Mouse (Mus musculus) myocyte (in vitro differentiated cells): ENCODE data around the gene Hcfc2. TPM values are rescaled to one million over a fixed set of nuclear protein-coding genes. Genes with fewer than 3 reads are reported as not detected.

ENCODE experiments used
- H3K27me3 ChIP-seq: one replicate; pipeline ENCODE4 v1.6.1; 2011; ENCODE audit not compliant: control insufficient read depth, insufficient read depth, insufficient read length
- H3K36me3 ChIP-seq: one replicate; pipeline ENCODE4 v1.6.1; 2011; ENCODE audit not compliant: control insufficient read depth, insufficient read depth
- H3K4me2 ChIP-seq: one replicate; pipeline ENCODE4 v1.6.1; 2011; ENCODE audit warnings: low read depth, control low read depth
- H3K4me3 ChIP-seq: one replicate; pipeline ENCODE4 v1.5.1; 2011; ENCODE audit warnings: mild to moderate bottlenecking, control low read depth, moderate library complexity
- H3K79me2 ChIP-seq: one replicate; pipeline ENCODE4 v1.6.1; 2011; ENCODE audit not compliant: control insufficient read depth, insufficient read depth
- H3ac ChIP-seq: one replicate; pipeline ENCODE4 v1.6.1; 2011; ENCODE audit not compliant: control insufficient read depth, insufficient read length
- CEBPB ChIP-seq: IDR thresholded peaks from 2 replicates; pipeline ENCODE4 v1.6.1; 2011; ENCODE audit warnings: mild to moderate bottlenecking, moderate library complexity; ENCODE audit not compliant: poor library complexity, insufficient read depth, severe bottlenecking
- E2F4 ChIP-seq: IDR thresholded peaks from one replicate; pipeline ENCODE4 v1.6.1; 2011; ENCODE audit warnings: mild to moderate bottlenecking, control low read depth, moderate library complexity; ENCODE audit not compliant: insufficient read depth
- MAX ChIP-seq: IDR thresholded peaks from one replicate; pipeline ENCODE4 v1.6.1; 2011; ENCODE audit warnings: low read depth, mild to moderate bottlenecking, control low read depth
- MYOD1 ChIP-seq, 3 experiments: IDR thresholded peaks; one replicate each; pipeline ENCODE4 v1.6.1; 2011; ENCODE audit warnings: control low read depth in 2 of 3, low read depth in 2 of 3, mild to moderate bottlenecking in 2 of 3, moderate library complexity in 1 of 3; ENCODE audit not compliant: insufficient read length in 2 of 3, control insufficient read depth in 1 of 3
- MYOG ChIP-seq, 3 experiments: IDR thresholded peaks; one replicate each; pipeline ENCODE4 v1.6.1; 2011; ENCODE audit warnings: control low read depth in 2 of 3, low read depth in 2 of 3, mild to moderate bottlenecking in 2 of 3; ENCODE audit not compliant: insufficient read length in 2 of 3, control insufficient read depth in 1 of 3, insufficient read depth in 1 of 3
- POLR2A ChIP-seq: IDR thresholded peaks from one replicate; pipeline ENCODE4 v1.6.1; 2011; ENCODE audit warnings: low read depth, mild to moderate bottlenecking, control low read depth, moderate library complexity; ENCODE audit not compliant: insufficient read length
- POLR2AphosphoS2 ChIP-seq: IDR thresholded peaks from one replicate; pipeline ENCODE4 v1.6.1; 2011; ENCODE audit warnings: low read depth, control low read depth; ENCODE audit not compliant: insufficient read length
- REST ChIP-seq: IDR thresholded peaks from one replicate; pipeline ENCODE4 v1.6.1; 2011; ENCODE audit warnings: mild to moderate bottlenecking, control low read depth, moderate library complexity; ENCODE audit not compliant: insufficient read depth, insufficient read length
- SRF ChIP-seq: IDR thresholded peaks from one replicate; pipeline ENCODE4 v1.6.1; 2011; ENCODE audit warnings: low read depth; ENCODE audit not compliant: control insufficient read depth, insufficient read length
- TCF12 ChIP-seq: IDR thresholded peaks from one replicate; pipeline ENCODE4 v1.6.1; 2011; ENCODE audit warnings: mild to moderate bottlenecking, control low read depth; ENCODE audit not compliant: poor library complexity, insufficient read depth, severe bottlenecking
- TCF3 ChIP-seq: IDR thresholded peaks from one replicate; pipeline ENCODE4 v1.6.1; 2011; ENCODE audit warnings: low read depth, control low read depth; ENCODE audit not compliant: insufficient read length
- USF1 ChIP-seq: IDR thresholded peaks from one replicate; pipeline ENCODE4 v1.6.1; 2011; ENCODE audit warnings: low read depth, mild to moderate bottlenecking, control low read depth, moderate library complexity
- polyA plus RNA-seq: library from polyadenylated mRNA; unstranded; fragments of >200 nt; fragmentation: generic; extraction: Trizol; gene quantifications from one replicate; pipeline ENCODE4 v1.2.1, GENCODE M21; 2012; ENCODE audit warnings: missing spikeins

Gene Hcfc2
- polyA plus RNA-seq, 1 experiment = 13.0 TPM

- TF ChIP-seq SRF = no peak
- no peak for TF ChIP-seq E2F4
- TF ChIP-seq CEBPB = no peak
- TF ChIP-seq MAX = no peak
- no peak for TF ChIP-seq MYOD1 (IDR thresholded peaks at IDR 0.05; ENCODE audit: control insufficient read depth in 1 of 3, insufficient read length in 2 of 3, low read depth in 2 of 3)
- no peak for TF ChIP-seq POLR2A
- no peak for TF ChIP-seq POLR2AphosphoS2
- peak in 1 of 3 experiments; percentile 28 for TF ChIP-seq MYOG (IDR thresholded peaks at IDR 0.05; ENCODE audit: control insufficient read depth in 1 of 3, insufficient read depth in 1 of 3, insufficient read length in 2 of 3, low read depth in 2 of 3)
- no peaks in the 10 kb centered on the region for H3K27me3 ChIP-seq
- H3K4me3 ChIP-seq = peak overlapping the region; percentile 5
- H3ac ChIP-seq = no peak overlapping the region
- H3K4me2 ChIP-seq = peak overlapping the region; percentile 7
- peaks cover 44% of the 10 kb centered on the region for H3K79me2 ChIP-seq
- peaks cover 26% of the 10 kb centered on the region for H3K36me3 ChIP-seq
These were observed 65.3 kb downstream of the Hcfc2 start for GRCm38 (mm10) chr10:82761037-82761811.

- TF ChIP-seq MYOD1 (IDR thresholded peaks at IDR 0.05; ENCODE audit: control insufficient read depth in 1 of 3, insufficient read length in 2 of 3, low read depth in 2 of 3) = no peak
- no peak for TF ChIP-seq TCF3
- no peak for TF ChIP-seq POLR2AphosphoS2
- H3K36me3 ChIP-seq = peaks cover 14% of the 10 kb centered on the region
- H3K4me3 ChIP-seq = peak overlapping the region; percentile 38
- H3K79me2 ChIP-seq = peaks cover 44% of the 10 kb centered on the region
- peak overlapping the region; percentile 75 for H3K4me2 ChIP-seq
- no peaks in the 10 kb centered on the region for H3K27me3 ChIP-seq
- peak overlapping the region; percentile 97 for H3ac ChIP-seq
These were observed 67.1 kb downstream of the Hcfc2 start for GRCm38 (mm10) chr10:82762756-82763681.

- Histone ChIP-seq H3K4me2 (peak within 1 kb of the TSS; percentile 99), H3ac (peak within 1 kb of the TSS; percentile 97), H3K27me3 (no peaks in the 10 kb centered on the region), H3K4me3 (peak within 1 kb of the TSS; percentile 38), H3K79me2 (peaks cover 41% of the 10 kb centered on the region), H3K36me3 (peaks cover 4% of the 10 kb centered on the region)
- TF ChIP-seq SRF = peak; percentile 61
- TF ChIP-seq TCF12 = no peak
- TF ChIP-seq MYOG (IDR thresholded peaks at IDR 0.05; ENCODE audit: control insufficient read depth in 1 of 3, insufficient read depth in 1 of 3, insufficient read length in 2 of 3, low read depth in 2 of 3) = no peak
- peak; percentile 65 for TF ChIP-seq POLR2AphosphoS2
- TF ChIP-seq REST = no peak
- TF ChIP-seq USF1 = no peak
- no peak for TF ChIP-seq TCF3
- TF ChIP-seq MAX = no peak
- TF ChIP-seq E2F4 = peak; percentile 49
- no peak for TF ChIP-seq CEBPB
- no peak for TF ChIP-seq MYOD1 (IDR thresholded peaks at IDR 0.05; ENCODE audit: control insufficient read depth in 1 of 3, insufficient read length in 2 of 3, low read depth in 2 of 3)
- peak; percentile 82 for TF ChIP-seq POLR2A
These were observed 68.1 kb downstream of the Hcfc2 start, which contains the start of gene Nfyb for GRCm38 (mm10) chr10:82763840-82764631. Gene Nfyb (minus strand): TSS chr10:82764144.

GRCm38 (mm10) chr10:82768901-82769300 is 72.9 kb downstream of the Hcfc2 start:
- no peak overlapping the region for H3K4me3 ChIP-seq

More at GRCm38 (mm10) chr10:82768901-82769300, 72.9 kb downstream of the Hcfc2 start:
- TF ChIP-seq E2F4 (no peak), MYOG (IDR thresholded peaks at IDR 0.05; ENCODE audit: control insufficient read depth in 1 of 3, insufficient read depth in 1 of 3, insufficient read length in 2 of 3, low read depth in 2 of 3) (no peak), POLR2AphosphoS2 (no peak), TCF12 (no peak), TCF3 (no peak), MAX (no peak), SRF (no peak), USF1 (no peak), REST (no peak), POLR2A (no peak), CEBPB (no peak), MYOD1 (IDR thresholded peaks at IDR 0.05; ENCODE audit: control insufficient read depth in 1 of 3, insufficient read length in 2 of 3, low read depth in 2 of 3) (no peak)
- Histone ChIP-seq H3K27me3 (no peaks in the 10 kb centered on the region), H3K36me3 (no peaks in the 10 kb centered on the region), H3K79me2 (no peaks in the 10 kb centered on the region), H3K4me2 (no peak overlapping the region), H3ac (no peak overlapping the region)
